Mouse (Mus musculus): ENCODE results near the gene Gm7347. TPM values are rescaled to one million over a fixed set of nuclear protein-coding genes. Genes with fewer than 3 reads are reported as not detected.

Gm7347 gene
- polyA plus RNA-seq (2015; fragmentation: Nextera tagmentation; extraction: Ambion mirVana): not detected in 2 replicates

GRCm38 (mm10) chr5:26058481-26058880 lies at the start of gene Gm7347:
TSS of gene Gm7347 (minus strand) at chr5:26058581.

GRCm38 (mm10) chr5:26105262-26105661 lies 46.9 kb upstream of the Gm7347 start, which contains the start of gene 5031410I06Rik:
TSS of gene 5031410I06Rik (minus strand) at chr5:26105362.

GRCm38 (mm10) chr5:26089191-26089590 lies 30.8 kb upstream of the Gm7347 start, which contains the start of gene Gm10471:
TSS of gene Gm10471 (minus strand) at chr5:26089291.

GRCm38 (mm10) chr5:26039458-26039857 lies 18.9 kb downstream of the Gm7347 start, which contains the start of gene Speer4a:
TSS of gene Speer4a (minus strand) at chr5:26039558.

GRCm38 (mm10) chr5:26022816-26023215 lies 35.6 kb downstream of the Gm7347 start, which contains the start of gene Gm5862:
TSS of gene Gm5862 (minus strand) at chr5:26022916.

GRCm38 (mm10) chr5:26004698-26005097 lies 53.7 kb downstream of the Gm7347 start, which contains the start of gene Gm1979:
TSS of gene Gm1979 (minus strand) at chr5:26004798.

Other genes with a start within 250 kb of the Gm7347 start
- not detected in 2 replicates for gene Gm21663, start 116.2 kb downstream of the Gm7347 start, polyA plus RNA-seq (2015; fragmentation: Nextera tagmentation; extraction: Ambion mirVana)
- gene Gm21671, start 104.2 kb downstream of the Gm7347 start, polyA plus RNA-seq (2015; fragmentation: Nextera tagmentation; extraction: Ambion mirVana): not detected in 2 replicates
- gene Gm21680, start 85.9 kb downstream of the Gm7347 start, polyA plus RNA-seq (2015; fragmentation: Nextera tagmentation; extraction: Ambion mirVana): not detected in 2 replicates
- gene Gm21698, start 69.9 kb downstream of the Gm7347 start, polyA plus RNA-seq (2015; fragmentation: Nextera tagmentation; extraction: Ambion mirVana): not detected in 2 replicates
- not detected in 2 replicates for gene Gm1979, start 53.8 kb downstream of the Gm7347 start, polyA plus RNA-seq (2015; fragmentation: Nextera tagmentation; extraction: Ambion mirVana)
- not detected in 2 replicates for gene Gm5862, start 35.7 kb downstream of the Gm7347 start, polyA plus RNA-seq (2015; fragmentation: Nextera tagmentation; extraction: Ambion mirVana)
- gene Speer4a, start 19.0 kb downstream of the Gm7347 start, polyA plus RNA-seq (2015; fragmentation: Nextera tagmentation; extraction: Ambion mirVana): not detected in 2 replicates
- gene Gm10471, start 30.7 kb upstream of the Gm7347 start, polyA plus RNA-seq (2015; fragmentation: Nextera tagmentation; extraction: Ambion mirVana): not detected in 2 replicates
- gene 5031410I06Rik, start 46.8 kb upstream of the Gm7347 start, polyA plus RNA-seq (2015; fragmentation: Nextera tagmentation; extraction: Ambion mirVana): not detected in 2 replicates
- gene Gm10220, start 62.8 kb upstream of the Gm7347 start, polyA plus RNA-seq (2015; fragmentation: Nextera tagmentation; extraction: Ambion mirVana): not detected in 2 replicates
- not detected in 2 replicates for gene Gm7361, start 199.1 kb upstream of the Gm7347 start, polyA plus RNA-seq (2015; fragmentation: Nextera tagmentation; extraction: Ambion mirVana)